Mouse (Mus musculus) kidney, postnatal 0 days (tissue): ENCODE measurements around the gene H2afy2. TPM values are rescaled to one million over a fixed set of nuclear protein-coding genes. Genes with fewer than 3 reads are reported as not detected.
A peak's percentile ranks its signal among the peaks of the same experiment; 100 is the strongest.

ENCODE experiments used
- ATAC-seq: fragments of 200-750 bp; cut with Nextera tagmentation; replicated peaks from 2 replicates; pipeline ENCODE4 v1.8.0; 2017; ENCODE audit warnings: low read depth, moderate number of reproducible peaks, moderate TSS enrichment, moderate library complexity; ENCODE audit not compliant: low FRiP score
- DNase-seq: peaks from one replicate; pipeline ENCODE4 v3.0.0-alpha.2; 2016; ENCODE audit warnings: low spot score
- H3K27ac ChIP-seq: fragments of 300-500 bp; sonication (generic); 2 replicates; pipeline ENCODE4 v1.5.1; 2014; ENCODE audit warnings: mild to moderate bottlenecking
- H3K27me3 ChIP-seq: fragments of 300-500 bp; sonication (generic); 2 replicates; pipeline ENCODE4 v1.6.1; 2014; ENCODE audit warnings: low read length, mixed read lengths; ENCODE audit not compliant: insufficient read depth
- H3K36me3 ChIP-seq: fragments of 300-500 bp; sonication (generic); 2 replicates; pipeline ENCODE4 v1.6.1; 2014; ENCODE audit warnings: low read length, mixed read lengths; ENCODE audit not compliant: insufficient read depth
- H3K4me1 ChIP-seq: fragments of 300-500 bp; sonication (generic); replicated peaks from 2 replicates; pipeline ENCODE4 v1.6.1; 2014; ENCODE audit warnings: antibody characterized with exemption, low read length, mixed read lengths; ENCODE audit not compliant: insufficient read depth
- H3K4me2 ChIP-seq: fragments of 300-500 bp; sonication (generic); 2 replicates; pipeline ENCODE4 v1.6.1; 2014; ENCODE audit warnings: mild to moderate bottlenecking, low read length, moderate library complexity, mixed read lengths
- H3K4me3 ChIP-seq: fragments of 300-500 bp; sonication (generic); replicated peaks from 2 replicates; pipeline ENCODE4 v1.5.1; 2014; ENCODE audit warnings: low read depth, low read length
- H3K9ac ChIP-seq: fragments of 300-500 bp; sonication (generic); 2 replicates; pipeline ENCODE4 v1.6.1; 2014; ENCODE audit warnings: low read depth, low read length
- H3K9me3 ChIP-seq: fragments of 300-500 bp; sonication (generic); replicated peaks from 2 replicates; pipeline ENCODE4 v1.6.1; 2016; ENCODE audit warnings: low read length, inconsistent platforms, mixed read lengths
- CTCF ChIP-seq: IDR thresholded peaks from 2 replicates; pipeline ENCODE4 v1.5.1; 2016; ENCODE audit warnings: antibody characterized with exemption, low read depth, mild to moderate bottlenecking, moderate library complexity
- WGBS: fragments of 180-500 bp; shearing (Covaris S2); extraction: QIAGEN DNeasy Blood & Tissue Kit; methylation state at CpG from one replicate; pipeline ENCODE4 v1.1.7; 2014; 5-methylcytosine and 5-hydroxymethylcytosine counted together
- polyA plus RNA-seq: library from polyadenylated mRNA; unstranded; fragments of >200 nt; fragmentation: Nextera tagmentation; extraction: Ambion mirVana; gene quantifications from 2 replicates; pipeline ENCODE4 v1.2.1, GENCODE M21; 2015

The H2afy2 gene
- polyA plus RNA-seq, 1 experiment from 2014 or later: 83.0 TPM

DNA sequence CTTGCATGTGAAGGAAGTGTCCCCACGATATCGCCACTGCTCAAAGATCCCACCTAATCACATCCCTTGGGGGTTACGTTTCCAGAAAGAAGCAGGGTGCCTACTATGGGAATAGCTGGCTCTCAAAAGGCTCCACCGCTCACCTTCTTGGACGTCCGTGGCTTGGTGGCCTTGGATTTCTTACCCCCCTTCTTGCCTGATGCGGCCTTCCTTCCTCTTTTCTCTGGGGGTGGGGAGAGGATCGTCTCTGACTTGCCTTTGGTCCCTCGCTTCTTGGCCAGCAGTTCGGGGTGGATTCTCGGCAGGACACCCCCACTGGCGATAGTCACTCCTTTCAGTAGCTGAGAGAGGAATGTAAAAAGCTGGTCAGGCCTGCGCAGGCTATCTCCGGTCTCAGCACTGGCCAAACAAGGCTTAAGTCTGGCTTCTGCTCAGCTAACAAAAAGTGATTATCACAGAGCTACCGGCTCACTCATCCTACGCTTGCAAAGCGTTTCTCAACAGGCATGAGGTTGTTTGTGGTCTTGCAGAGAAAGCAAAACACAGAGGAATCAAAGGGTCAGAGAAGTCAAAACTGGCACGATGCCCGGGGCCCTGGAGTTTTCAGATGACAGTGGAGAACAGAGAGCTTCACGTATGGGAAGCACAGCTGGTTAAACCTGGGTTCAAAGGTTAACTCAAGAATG lies 32.3 kb downstream of the H2afy2 start:
- no peak overlapping the region for H3K4me2 ChIP-seq
- no peak overlapping the region for H3K4me3 ChIP-seq
- peak overlapping the region; percentile 60 for H3K27ac ChIP-seq
- no peaks in the 10 kb centered on the region for H3K4me1 ChIP-seq
- 74% methylated on average over 20 of the region's 20 CpGs for WGBS
- ATAC-seq: peak; percentile 74
- H3K36me3 ChIP-seq: peaks cover 36% of the 10 kb centered on the region
- no peaks in the 10 kb centered on the region for H3K27me3 ChIP-seq
- no peaks in the 10 kb centered on the region for H3K9me3 ChIP-seq
- no peak overlapping the region for H3K9ac ChIP-seq
- DNase-seq: peak; percentile 54
- TF ChIP-seq CTCF: no peak

DNA sequence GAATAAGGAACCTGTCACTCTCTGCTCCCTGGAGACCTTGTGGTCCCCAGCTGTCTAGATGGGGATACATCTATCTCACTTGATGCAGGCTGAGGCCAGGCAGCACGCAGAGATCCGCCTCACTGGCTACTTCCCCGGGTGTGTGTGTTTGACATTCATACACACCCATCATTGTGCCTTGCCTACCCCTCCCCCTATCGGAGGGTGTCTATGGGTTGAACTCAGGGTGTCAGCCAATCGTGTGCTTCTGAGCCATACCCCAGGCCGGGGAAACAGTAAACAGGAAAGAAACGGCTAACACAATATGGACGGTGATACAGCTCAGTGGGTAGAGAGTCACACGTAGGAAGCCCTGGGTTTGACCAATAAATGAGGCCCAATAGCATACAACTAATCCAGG lies 33.9 kb downstream of the H2afy2 start:
- Histone ChIP-seq H3K4me1 (no peaks in the 10 kb centered on the region), H3K4me2 (no peak overlapping the region), H3K27me3 (no peaks in the 10 kb centered on the region), H3K27ac (no peak overlapping the region), H3K36me3 (peaks cover 49% of the 10 kb centered on the region), H3K9me3 (no peaks in the 10 kb centered on the region), H3K4me3 (no peak overlapping the region), H3K9ac (no peak overlapping the region)
- WGBS: 80% methylated on average over 9 of the region's 9 CpGs
- ATAC-seq: no peak
- TF ChIP-seq CTCF: no peak
- DNase-seq: no peak

- no peaks in the 10 kb centered on the region for H3K27me3 ChIP-seq
- no peak overlapping the region for H3K4me2 ChIP-seq
- DNase-seq: no peak
- no peaks in the 10 kb centered on the region for H3K9me3 ChIP-seq
- H3K27ac ChIP-seq: no peak overlapping the region
- H3K9ac ChIP-seq: no peak overlapping the region
- no peak for ATAC-seq
- H3K4me1 ChIP-seq: no peaks in the 10 kb centered on the region
- H3K4me3 ChIP-seq: no peak overlapping the region
- 91% methylated on average over 13 of the region's 13 CpGs for WGBS
- TF ChIP-seq CTCF: no peak
- peaks cover 57% of the 10 kb centered on the region for H3K36me3 ChIP-seq
Measured at GRCm38 (mm10) chr10:61747302-61747701, 36.6 kb downstream of the H2afy2 start.

- WGBS: 89% methylated on average over 4 of the region's 4 CpGs
- H3K4me1 ChIP-seq: no peaks in the 10 kb centered on the region
- H3K4me3 ChIP-seq: no peak overlapping the region
- H3K27ac ChIP-seq: no peak overlapping the region
- DNase-seq (peak; percentile 11), ATAC-seq (no peak)
- H3K9ac ChIP-seq: no peak overlapping the region
- no peak overlapping the region for H3K4me2 ChIP-seq
- H3K9me3 ChIP-seq: no peaks in the 10 kb centered on the region
- TF ChIP-seq CTCF: peak; percentile 67
- H3K27me3 ChIP-seq: no peaks in the 10 kb centered on the region
- H3K36me3 ChIP-seq: peaks cover 58% of the 10 kb centered on the region
Measured at GRCm38 (mm10) chr10:61745133-61745532, 38.8 kb downstream of the H2afy2 start.

DNA sequence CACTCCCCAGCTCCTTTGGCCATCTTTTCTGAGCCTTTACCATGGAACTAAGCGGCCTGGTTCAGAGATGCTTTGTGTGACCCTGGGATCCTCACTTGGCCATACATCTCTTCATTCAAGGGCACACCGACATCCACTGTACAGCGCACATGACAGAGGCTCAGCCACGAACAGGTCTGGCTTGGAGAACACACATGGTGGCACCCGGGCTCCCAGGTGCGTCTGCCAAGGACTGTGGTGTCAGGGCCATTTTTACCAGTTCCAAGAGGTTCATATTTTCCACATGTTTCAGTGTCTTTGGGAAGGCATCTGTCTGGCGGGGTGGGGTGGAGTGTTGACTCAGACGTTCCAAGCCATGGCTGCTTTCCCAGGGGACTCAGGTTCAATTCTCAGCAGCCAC lies 41.6 kb downstream of the H2afy2 start:
- Histone ChIP-seq H3K4me1 (no peaks in the 10 kb centered on the region), H3K27me3 (no peaks in the 10 kb centered on the region), H3K9ac (no peak overlapping the region), H3K4me2 (no peak overlapping the region), H3K9me3 (no peaks in the 10 kb centered on the region), H3K27ac (no peak overlapping the region), H3K36me3 (peaks cover 67% of the 10 kb centered on the region), H3K4me3 (no peak overlapping the region)
- TF ChIP-seq CTCF: no peak
- no peak for ATAC-seq
- DNase-seq: no peak
- WGBS: 95% methylated on average over 8 of the region's 8 CpGs

DNA sequence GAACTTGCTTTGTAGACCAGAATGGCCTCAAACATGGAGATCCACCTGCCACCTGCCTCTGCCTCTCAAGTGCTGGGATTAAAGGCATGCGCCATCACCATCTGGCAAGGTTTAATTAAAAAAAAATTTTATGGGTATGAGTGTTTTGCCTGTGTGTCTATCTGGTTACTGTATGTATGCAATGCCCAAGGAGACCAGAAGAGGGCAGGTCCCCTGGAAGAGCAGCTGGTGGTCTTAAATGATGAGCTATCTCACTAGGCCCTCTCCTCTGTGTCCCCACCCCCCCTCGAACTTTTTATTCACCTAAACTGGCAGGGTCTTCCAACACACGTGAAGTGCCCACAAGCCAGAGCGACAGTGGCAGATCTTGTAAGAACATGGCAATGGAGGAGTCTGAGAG lies 42.1 kb downstream of the H2afy2 start:
- Histone ChIP-seq H3K36me3 (peaks cover 62% of the 10 kb centered on the region), H3K9ac (no peak overlapping the region), H3K4me1 (no peaks in the 10 kb centered on the region), H3K27ac (no peak overlapping the region), H3K4me2 (no peak overlapping the region), H3K27me3 (no peaks in the 10 kb centered on the region), H3K4me3 (no peak overlapping the region), H3K9me3 (no peaks in the 10 kb centered on the region)
- 91% methylated on average over 4 of the region's 4 CpGs for WGBS
- ATAC-seq (no peak), DNase-seq (peak; percentile 29)
- peak; percentile 56 for TF ChIP-seq CTCF

- ATAC-seq: no peak
- Histone ChIP-seq H3K9me3 (no peaks in the 10 kb centered on the region), H3K27me3 (no peaks in the 10 kb centered on the region), H3K4me2 (no peak overlapping the region), H3K4me1 (no peaks in the 10 kb centered on the region), H3K4me3 (no peak overlapping the region), H3K36me3 (peaks cover 56% of the 10 kb centered on the region), H3K9ac (no peak overlapping the region), H3K27ac (no peak overlapping the region)
- DNase-seq: no peak
- WGBS: 77% methylated on average over 1 of the region's 1 CpGs
- TF ChIP-seq CTCF: no peak
Measured at GRCm38 (mm10) chr10:61741306-61741705, 42.6 kb downstream of the H2afy2 start.
